Mouse (Mus musculus): ENCODE measurements at regions not wholly inside any gene's neighbourhood (a gene's known extent, or its start where the extent isn't known, plus 50 kb on each side); places are given as distances from the start of the nearest gene placed in this dataset.

GRCm38 (mm10) chr9:120628794-120629560 lies 57.7 kb downstream of the Rpl14 start:
- 37% methylated on average over 12 of the region's 12 CpGs for WGBS
- Histone ChIP-seq H3K9ac (no peak overlapping the region), H3K9me3 (ENCODE audit: low read length) (0 out of 2 replicates have a peak, but pooled peaks cover 9% of the 10 kb centered on the region), H3K27ac (ENCODE audit: low read depth, low read length) (no peak overlapping the region), H3K4me2 (ENCODE audit: low read depth) (no peak overlapping the region), H3K4me3 (ENCODE audit: low read depth, low read length) (no peak overlapping the region), H3K36me3 (ENCODE audit: insufficient read depth) (no peaks in the 10 kb centered on the region), H3K27me3 (ENCODE audit: insufficient read depth, low read length) (no peaks in the 10 kb centered on the region), H3K4me1 (ENCODE audit: insufficient read depth) (no peaks in the 10 kb centered on the region)
- ATAC-seq (no peak), DNase-seq (no peak)
- no peak for TF ChIP-seq CTCF (IDR thresholded peaks at IDR 0.05; ENCODE audit: low read depth)

GRCm38 (mm10) chr9:120629609-120630008 lies 58.4 kb downstream of the Rpl14 start:
- ATAC-seq: no peak
- Histone ChIP-seq H3K4me2 (ENCODE audit: low read depth) (no peak overlapping the region), H3K4me1 (ENCODE audit: insufficient read depth) (no peaks in the 10 kb centered on the region), H3K36me3 (ENCODE audit: insufficient read depth) (no peaks in the 10 kb centered on the region), H3K4me3 (ENCODE audit: low read depth, low read length) (no peak overlapping the region), H3K27me3 (ENCODE audit: insufficient read depth, low read length) (no peaks in the 10 kb centered on the region), H3K27ac (ENCODE audit: low read depth, low read length) (no peak overlapping the region), H3K9me3 (ENCODE audit: low read length) (0 out of 2 replicates have a peak, but pooled peaks cover 2% of the 10 kb centered on the region), H3K9ac (no peak overlapping the region)
- no peak for DNase-seq
- TF ChIP-seq CTCF (IDR thresholded peaks at IDR 0.05; ENCODE audit: low read depth): no peak
- WGBS: 75% methylated on average over 11 of the region's 11 CpGs

GRCm38 (mm10) chr9:120632821-120633220 lies 61.6 kb downstream of the Rpl14 start:
- Histone ChIP-seq H3K9me3 (ENCODE audit: low read length) (no peaks in the 10 kb centered on the region), H3K4me3 (ENCODE audit: low read depth, low read length) (no peak overlapping the region), H3K36me3 (ENCODE audit: insufficient read depth) (no peaks in the 10 kb centered on the region), H3K4me2 (ENCODE audit: low read depth) (no peak overlapping the region), H3K27ac (ENCODE audit: low read depth, low read length) (no peak overlapping the region), H3K4me1 (ENCODE audit: insufficient read depth) (no peaks in the 10 kb centered on the region), H3K27me3 (ENCODE audit: insufficient read depth, low read length) (no peaks in the 10 kb centered on the region), H3K9ac (no peak overlapping the region)
- 60% methylated on average over 10 of the region's 10 CpGs for WGBS
- ATAC-seq: no peak
- DNase-seq: no peak
- TF ChIP-seq CTCF (IDR thresholded peaks at IDR 0.05; ENCODE audit: low read depth): no peak

- no peaks in the 10 kb centered on the region for H3K36me3 ChIP-seq (ENCODE audit: insufficient read depth)
- no peak overlapping the region for H3K27ac ChIP-seq (ENCODE audit: low read depth, low read length)
- no peaks in the 10 kb centered on the region for H3K4me1 ChIP-seq (ENCODE audit: insufficient read depth)
- no peak for TF ChIP-seq CTCF (IDR thresholded peaks at IDR 0.05; ENCODE audit: low read depth)
- H3K9me3 ChIP-seq (ENCODE audit: low read length): no peaks in the 10 kb centered on the region
- ATAC-seq (no peak), DNase-seq (no peak)
- no peak overlapping the region for H3K4me3 ChIP-seq (ENCODE audit: low read depth, low read length)
- H3K4me2 ChIP-seq (ENCODE audit: low read depth): no peak overlapping the region
- no peak overlapping the region for H3K9ac ChIP-seq
- H3K27me3 ChIP-seq (ENCODE audit: insufficient read depth, low read length): no peaks in the 10 kb centered on the region
- 73% methylated on average over 4 of the region's 4 CpGs for WGBS
Measured at GRCm38 (mm10) chr9:120642656-120643055, 71.4 kb downstream of the Rpl14 start.

- no peak for TF ChIP-seq CTCF (IDR thresholded peaks at IDR 0.05; ENCODE audit: low read depth)
- Histone ChIP-seq H3K27ac (ENCODE audit: low read depth, low read length) (no peak overlapping the region), H3K9ac (no peak overlapping the region), H3K36me3 (ENCODE audit: insufficient read depth) (no peaks in the 10 kb centered on the region), H3K9me3 (ENCODE audit: low read length) (no peaks in the 10 kb centered on the region), H3K27me3 (ENCODE audit: insufficient read depth, low read length) (no peaks in the 10 kb centered on the region), H3K4me2 (ENCODE audit: low read depth) (no peak overlapping the region), H3K4me1 (ENCODE audit: insufficient read depth) (no peaks in the 10 kb centered on the region), H3K4me3 (ENCODE audit: low read depth, low read length) (no peak overlapping the region)
- no peak for ATAC-seq
- WGBS: 63% methylated on average over 3 of the region's 3 CpGs
- DNase-seq: no peak
Measured at GRCm38 (mm10) chr9:120643371-120643770, 72.1 kb downstream of the Rpl14 start.

- Histone ChIP-seq H3K9me3 (ENCODE audit: low read length) (no peaks in the 10 kb centered on the region), H3K4me1 (ENCODE audit: insufficient read depth) (no peaks in the 10 kb centered on the region), H3K36me3 (ENCODE audit: insufficient read depth) (no peaks in the 10 kb centered on the region), H3K27ac (ENCODE audit: low read depth, low read length) (no peak overlapping the region), H3K4me3 (ENCODE audit: low read depth, low read length) (no peak overlapping the region), H3K9ac (no peak overlapping the region), H3K4me2 (ENCODE audit: low read depth) (no peak overlapping the region), H3K27me3 (ENCODE audit: insufficient read depth, low read length) (no peaks in the 10 kb centered on the region)
- DNase-seq (no peak), ATAC-seq (no peak)
- TF ChIP-seq CTCF (IDR thresholded peaks at IDR 0.05; ENCODE audit: low read depth): peak; percentile 10; the same call in 1 of the 2 replicates
- 97% methylated on average over 10 of the region's 10 CpGs for whole genome bisulfite sequencing
Measured at GRCm38 (mm10) chr9:120645776-120646175, 74.5 kb downstream of the Rpl14 start.

- ATAC-seq (peak; percentile 90), DNase-seq (peak; percentile 75)
- no peak for TF ChIP-seq CTCF (IDR thresholded peaks at IDR 0.05; ENCODE audit: low read depth)
- Histone ChIP-seq H3K27ac (ENCODE audit: low read depth, low read length) (0 out of 2 replicates have a peak overlapping the region, but pooled peaks have one; percentile 31), H3K4me1 (ENCODE audit: insufficient read depth) (no peaks in the 10 kb centered on the region), H3K4me2 (ENCODE audit: low read depth) (no peak overlapping the region), H3K27me3 (ENCODE audit: insufficient read depth, low read length) (no peaks in the 10 kb centered on the region), H3K9ac (no peak overlapping the region), H3K9me3 (ENCODE audit: low read length) (no peaks in the 10 kb centered on the region), H3K4me3 (ENCODE audit: low read depth, low read length) (no peak overlapping the region), H3K36me3 (ENCODE audit: insufficient read depth) (no peaks in the 10 kb centered on the region)
- 54% methylated on average over 10 of the region's 10 CpGs for WGBS
Measured at GRCm38 (mm10) chr9:120646806-120647667, 75.8 kb downstream of the Rpl14 start.
